Mouse (Mus musculus) testis, postnatal 10 days (tissue): ENCODE measurements at regions not wholly inside any gene's neighbourhood (a gene's known extent, or its start where the extent isn't known, plus 50 kb on each side); places are given as distances from the start of the nearest gene placed in this dataset.
A peak's percentile ranks its signal among the peaks of the same experiment; 100 is the strongest.

Source experiments
- DNase-seq: peaks from one replicate; pipeline ENCODE4 v3.0.0; 2021; ENCODE audit warnings: low spot score

DNA sequence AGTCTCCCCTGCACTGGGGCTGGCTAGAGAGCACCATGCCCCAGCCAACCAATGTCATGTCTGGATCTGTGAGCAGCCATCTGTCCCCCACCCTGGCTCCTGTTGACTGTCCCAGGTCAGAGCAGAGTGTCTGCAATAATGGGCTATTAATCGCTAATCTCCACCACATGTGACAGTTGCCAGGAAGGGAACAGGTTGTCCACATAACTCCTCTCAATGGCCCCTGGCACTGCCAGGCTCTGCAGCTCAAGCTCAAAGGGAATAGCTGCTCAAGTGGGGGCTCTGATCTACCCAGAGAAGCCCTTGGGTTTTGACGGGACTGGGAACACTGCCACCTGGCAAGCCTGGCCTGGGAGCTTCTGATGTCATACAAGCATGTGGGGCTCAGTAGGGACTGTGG is 231.4 kb downstream of the Cryba4 start:
- DNase-seq: no peak

DNA sequence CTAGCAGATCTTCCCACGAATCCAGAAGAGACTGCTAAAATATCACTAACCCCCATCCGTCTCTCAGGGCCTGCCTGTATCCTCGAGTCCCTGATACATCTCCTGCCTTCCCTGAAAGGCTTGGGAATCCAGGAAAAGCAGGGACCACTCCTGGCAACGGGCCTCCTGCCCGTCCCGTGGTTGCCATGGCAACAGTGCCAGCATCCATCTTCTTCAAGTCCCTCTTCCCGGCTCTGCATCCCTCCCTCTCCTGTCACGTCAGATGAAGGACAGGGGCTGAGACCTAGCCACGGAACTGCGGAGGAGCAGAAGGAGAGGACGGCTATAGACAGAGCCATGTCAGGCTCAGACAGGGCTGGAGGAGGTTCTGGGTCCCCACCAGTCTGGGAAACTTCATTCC is 222.4 kb downstream of the Cryba4 start:
- no peak for DNase-seq

DNA sequence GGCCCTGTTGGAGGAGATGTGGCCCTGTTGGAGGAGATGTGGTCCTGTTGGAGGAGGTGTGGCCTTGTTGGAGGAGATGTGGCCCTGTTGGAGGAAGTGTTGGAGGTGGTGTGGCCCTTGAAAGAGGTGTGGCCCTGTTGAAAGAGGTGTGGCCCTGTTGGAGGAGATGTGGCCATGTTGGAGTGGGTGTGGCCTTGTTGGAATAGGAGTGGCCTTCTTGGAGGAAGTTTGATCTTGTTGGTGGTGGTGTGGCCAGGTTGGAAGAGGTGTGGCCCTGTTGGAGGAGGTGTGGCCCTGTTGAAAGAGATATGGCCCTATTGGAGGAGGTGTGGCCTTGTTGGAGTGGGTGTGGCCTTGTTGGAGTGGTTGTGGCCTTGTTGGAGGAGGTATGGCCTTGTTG is 220.3 kb downstream of the Cryba4 start:
- DNase-seq: no peak

DNA sequence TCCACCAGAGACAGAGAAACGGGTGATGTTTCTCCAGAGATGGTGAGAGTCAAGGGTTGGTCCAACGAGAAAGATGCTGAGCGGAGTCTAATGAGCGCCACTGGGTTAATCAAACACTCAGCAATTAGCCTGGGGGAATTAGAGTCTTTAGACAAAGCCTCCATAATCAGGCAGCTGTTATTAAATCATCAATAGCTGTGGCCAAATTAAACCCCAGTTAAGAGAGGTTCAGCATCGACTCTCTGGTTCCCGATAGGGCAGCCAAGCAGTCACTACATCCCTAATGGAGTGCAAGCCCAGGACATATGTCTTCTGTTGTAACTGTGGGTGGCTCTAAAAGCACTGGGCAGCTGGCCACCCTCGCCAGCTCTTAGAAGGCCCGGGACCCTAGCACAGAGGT is 216.9 kb downstream of the Cryba4 start:
- no peak for DNase-seq

DNA sequence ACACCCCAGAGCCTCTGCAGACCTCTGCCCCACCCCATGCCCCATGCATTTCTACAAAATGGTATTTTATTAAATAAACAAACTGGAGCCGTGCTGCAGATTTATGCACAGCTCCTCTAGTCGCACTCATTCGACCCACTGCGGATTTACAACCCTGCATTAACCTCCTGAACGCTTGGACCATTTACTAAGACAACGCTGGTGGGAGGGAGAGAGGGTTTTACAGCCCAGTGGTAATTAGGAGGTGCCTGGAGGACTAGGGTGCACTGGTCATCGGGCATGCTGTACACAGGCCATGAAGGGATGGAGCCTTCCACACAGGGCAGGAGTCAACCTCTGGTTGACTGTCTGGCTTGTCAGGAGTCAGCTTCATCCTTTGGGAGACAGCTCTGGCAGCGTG is 215.2 kb downstream of the Cryba4 start:
- DNase-seq: no peak

DNA sequence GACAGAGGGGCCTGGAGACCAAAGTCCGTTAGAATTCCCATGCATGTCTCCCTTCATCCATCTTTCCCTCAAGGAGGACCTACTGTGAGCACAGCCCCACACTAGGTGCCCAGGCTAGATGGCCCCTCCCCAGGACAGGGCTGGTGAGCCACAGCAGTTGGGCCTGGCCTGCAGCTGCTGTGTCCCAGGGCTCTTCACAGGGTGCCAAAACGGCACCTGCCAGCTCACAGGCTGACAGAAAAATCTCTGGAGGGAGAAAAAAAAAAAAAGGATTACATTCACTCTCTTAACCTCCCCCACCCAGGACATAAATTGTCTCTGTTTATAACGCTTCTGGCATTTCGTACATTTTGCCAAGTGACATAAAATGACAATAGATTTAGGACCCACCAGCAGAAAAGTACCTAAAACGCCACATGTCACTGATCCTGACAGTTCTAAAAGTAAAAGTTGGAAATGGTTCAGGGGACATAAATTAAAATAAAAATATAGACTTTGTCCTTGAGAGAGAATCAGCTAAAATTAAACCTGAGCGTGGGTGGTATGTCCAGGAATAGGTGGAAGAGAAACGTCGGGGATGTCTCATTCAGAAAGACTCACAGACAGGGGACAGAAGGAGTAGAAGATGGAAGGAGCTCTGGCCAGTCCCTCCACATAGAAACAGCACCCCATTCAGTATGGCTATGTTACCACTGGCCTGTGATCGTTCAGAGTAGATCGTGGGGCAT is 212.5 kb downstream of the Cryba4 start:
- DNase-seq: no peak

DNA sequence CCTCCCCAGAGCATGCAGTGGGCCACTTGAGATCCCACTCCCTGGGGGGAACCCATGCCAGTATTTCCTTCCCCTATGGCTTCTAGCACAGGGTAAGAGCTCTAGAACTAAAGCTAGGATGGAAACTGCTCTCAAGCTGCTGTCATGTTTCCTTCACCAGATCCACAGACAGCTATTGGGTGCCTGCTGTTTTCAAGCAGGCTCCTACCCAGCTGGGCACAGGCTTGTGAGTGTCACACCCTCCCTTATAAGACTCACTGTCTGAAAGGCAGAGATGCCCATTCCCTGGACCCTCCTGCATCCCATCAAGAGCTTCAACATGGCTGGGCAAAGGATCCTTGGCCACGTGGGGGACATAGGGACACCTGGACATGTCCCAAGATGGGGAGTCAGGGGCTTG is 211.6 kb downstream of the Cryba4 start:
- no peak for DNase-seq

DNA sequence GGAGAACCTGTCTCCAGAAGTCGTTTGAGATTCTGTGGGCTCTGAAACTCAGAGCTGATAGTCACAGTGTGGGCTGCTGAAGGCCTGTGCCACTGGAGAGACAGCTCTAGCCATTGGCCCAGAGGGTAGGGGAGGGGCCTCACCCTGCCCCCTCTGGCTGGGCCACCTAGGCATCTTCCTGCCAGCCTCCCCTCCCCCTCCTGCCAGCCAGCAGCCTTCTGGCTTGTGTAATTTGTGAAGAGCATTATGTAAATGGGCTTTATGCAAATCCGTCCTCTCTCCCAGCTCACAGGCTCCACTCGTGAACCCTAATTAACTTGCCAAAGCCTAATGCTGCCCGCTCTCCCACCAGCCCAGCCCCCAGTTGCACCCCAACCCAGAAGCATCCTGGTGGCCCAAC is 211.0 kb downstream of the Cryba4 start:
- no peak for DNase-seq

DNA sequence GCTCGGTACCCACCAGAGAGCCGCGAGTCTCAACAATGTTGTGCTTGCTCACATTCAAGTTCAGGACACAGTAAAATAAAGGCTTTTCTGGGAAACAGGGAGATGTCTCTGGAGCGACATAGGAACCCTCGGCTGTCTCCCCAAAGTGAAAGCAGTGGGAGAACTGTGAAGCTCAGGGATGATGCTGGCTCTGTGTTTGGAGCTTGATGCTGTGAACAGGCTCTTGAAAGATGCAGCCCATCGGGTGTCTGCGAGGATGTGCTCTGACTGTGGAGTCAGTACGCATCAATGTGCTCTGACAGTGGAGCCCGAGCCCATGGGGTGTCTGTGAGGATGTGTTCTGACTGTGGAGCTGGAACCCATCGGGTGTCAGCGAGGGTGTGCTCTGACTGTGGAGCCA is 210.1 kb downstream of the Cryba4 start:
- no peak for DNase-seq

DNA sequence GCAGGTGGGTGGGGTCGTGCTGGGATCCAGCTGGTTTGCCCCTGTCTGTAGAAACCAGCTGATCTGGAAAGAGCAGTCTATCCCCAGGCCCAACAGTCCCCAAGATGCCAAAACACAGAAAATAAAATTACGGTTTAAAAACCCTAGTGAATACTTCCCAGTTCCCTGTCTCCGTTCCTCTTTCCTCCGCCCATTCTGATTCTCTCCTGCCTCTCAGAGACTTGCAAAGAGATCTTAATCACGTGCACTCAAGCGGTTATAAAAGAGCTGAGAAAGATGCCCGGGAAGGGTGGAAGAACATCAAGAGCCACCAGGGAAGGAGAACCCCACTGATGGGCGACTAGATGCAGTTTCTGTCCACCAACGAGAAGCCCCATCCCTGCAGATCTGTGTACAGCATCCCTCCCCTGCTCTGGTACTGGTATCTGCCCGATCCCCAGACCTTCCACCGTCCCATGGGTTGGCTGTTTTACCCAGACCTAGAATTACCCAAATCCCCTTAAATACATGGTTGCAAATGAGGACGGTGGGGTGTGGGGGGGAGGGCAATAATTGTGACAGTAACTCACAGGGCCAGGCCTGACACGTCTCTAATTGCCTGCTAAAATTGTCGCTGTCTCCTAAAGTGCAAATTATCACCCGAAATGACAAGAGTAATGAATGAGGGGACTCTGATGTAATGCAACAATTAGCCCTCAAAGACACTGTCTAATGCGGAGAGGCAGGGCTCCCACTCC is 202.1 kb downstream of the Cryba4 start:
- DNase-seq: no peak

DNA sequence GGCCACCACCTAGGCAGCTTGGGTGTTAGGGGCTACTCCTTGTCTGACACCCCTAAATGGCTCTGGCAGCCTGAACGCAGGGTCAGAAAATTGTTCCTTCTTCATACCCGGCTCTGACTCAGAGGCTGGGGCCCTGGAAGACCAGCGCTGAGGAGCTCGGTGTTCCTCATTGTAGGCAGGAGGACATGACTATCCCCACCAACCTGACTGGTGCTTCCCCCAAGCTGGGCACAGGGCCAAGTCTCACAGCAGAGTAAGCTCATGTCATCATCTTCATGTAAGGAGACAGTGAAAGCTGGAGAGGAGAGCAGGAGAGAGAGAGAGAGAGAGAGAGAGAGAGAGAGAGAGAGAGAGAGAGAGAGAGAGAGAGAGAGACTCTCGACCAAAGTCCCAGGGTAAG is 201.4 kb downstream of the Cryba4 start:
- peak; percentile 55 for DNase-seq

DNA sequence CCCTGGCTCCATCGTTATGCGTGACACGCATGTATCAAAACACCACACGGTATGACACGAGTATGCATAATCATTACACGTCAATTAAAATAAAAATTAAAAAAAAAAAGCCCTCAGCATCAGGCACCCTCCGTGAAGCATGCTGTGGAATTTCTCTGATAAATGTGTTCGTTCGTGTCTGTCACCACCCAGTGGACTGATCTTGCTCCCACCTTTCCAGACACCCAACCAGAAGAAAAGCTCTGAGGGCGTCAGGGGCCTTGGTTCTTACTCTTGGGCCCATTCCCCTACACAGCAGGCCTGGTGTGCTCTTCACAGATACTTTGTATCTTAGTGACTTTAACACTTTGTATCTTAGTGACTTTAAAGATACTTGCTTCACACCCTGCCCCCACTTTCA is 200.5 kb downstream of the Cryba4 start:
- DNase-seq: no peak

DNA sequence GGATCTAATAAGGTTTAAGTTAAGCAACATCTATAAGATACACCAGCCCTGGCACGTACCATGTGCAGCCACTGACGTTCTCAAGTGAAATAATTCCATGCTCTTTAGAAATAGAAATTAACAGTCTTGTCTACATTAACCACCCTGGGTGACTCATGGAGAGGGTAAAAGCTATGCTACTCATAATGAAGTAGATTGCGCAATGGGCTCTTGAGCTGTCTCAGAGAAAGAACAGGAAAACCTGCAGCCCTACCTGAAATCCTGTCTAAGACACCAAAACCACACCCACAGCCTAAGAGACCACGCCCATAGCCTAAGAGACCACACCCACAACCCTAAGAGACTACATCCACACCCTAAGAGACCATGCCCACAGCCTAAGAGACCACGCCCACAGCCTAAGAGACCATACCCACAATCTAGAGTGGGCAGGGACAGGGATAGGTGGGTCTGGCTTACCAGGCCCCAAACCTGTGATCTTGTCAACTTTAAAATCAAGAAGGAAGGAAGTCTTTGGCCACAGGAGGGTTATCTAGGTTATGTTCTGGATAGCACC is 198.6 kb downstream of the Cryba4 start:
- DNase-seq: no peak

DNA sequence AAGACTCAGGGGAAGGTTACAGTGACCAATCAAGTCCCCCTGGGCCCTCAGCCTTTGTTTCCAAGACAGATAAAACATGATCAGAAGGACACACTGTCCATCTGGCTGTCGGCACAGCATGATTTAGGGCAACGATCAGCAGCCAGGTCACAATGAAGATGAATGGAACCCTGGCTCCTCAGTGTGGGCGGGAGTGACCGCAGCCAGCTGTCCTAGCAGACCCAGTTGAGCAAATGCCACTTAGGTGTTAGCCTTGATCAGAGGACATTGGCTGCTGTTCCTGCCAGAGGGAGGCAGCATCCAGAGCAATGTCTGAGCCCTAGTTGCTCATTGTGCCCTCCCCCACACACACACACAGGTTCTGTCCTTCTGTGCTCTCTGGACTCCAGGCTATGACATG is 197.3 kb downstream of the Cryba4 start:
- no peak for DNase-seq

DNA sequence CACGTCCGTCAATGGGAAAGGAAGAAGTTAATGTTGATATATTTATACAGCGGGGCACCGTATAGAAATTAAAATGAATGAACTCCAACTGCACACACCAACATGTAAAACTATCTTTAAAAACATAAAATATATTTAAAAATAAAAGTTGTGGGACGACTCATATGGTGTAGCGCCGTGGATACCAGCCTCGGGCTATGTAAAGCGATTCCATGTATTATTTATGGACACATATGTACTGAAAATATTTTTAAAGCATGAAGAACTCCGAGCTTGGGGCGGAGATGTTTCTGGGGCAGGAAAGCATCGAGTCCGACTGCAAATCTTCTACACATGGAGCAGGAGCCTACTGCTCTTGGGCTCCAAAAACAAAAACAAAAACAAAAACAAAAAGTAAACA is 182.4 kb downstream of the Cryba4 start:
- no peak for DNase-seq

DNA sequence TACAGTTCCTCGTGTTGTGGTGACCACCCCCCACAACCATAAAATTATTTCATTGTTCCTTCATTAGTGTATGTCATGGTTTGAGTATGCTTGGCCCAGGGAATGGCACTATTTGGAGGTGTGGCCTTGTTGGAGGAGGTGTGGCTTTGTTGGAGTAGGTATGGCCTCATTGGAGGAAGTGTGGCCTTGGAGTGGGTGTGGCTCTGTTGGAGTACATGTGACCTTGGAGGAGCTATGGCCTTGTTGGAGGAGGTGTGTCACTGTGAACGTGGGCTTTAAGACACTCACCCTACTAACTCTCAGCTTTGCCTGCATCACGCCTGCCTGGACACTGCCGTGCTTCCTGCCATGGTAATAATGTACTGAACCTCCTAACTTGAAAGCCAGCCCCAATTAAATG is 179.9 kb downstream of the Cryba4 start:
- DNase-seq: no peak

DNA sequence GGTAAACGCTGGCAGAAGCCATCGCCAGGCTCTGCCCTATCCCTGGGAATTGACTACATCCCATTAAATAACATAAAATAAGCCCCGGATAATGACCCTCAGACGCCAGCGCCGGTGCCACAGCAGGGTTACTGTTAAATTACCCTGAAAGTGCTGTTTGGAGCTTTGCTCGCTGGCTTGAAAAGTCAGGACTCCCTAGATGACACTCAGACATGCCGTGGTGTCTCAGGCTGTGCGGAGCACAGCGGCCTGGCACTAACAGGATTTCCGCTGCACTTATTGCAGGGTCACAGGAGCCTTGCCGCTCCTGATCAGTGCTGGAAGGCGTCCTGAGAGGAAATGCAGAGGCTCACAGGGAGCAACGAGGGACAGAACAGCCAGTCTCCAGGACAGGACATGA is 175.2 kb downstream of the Cryba4 start:
- DNase-seq: no peak

DNA sequence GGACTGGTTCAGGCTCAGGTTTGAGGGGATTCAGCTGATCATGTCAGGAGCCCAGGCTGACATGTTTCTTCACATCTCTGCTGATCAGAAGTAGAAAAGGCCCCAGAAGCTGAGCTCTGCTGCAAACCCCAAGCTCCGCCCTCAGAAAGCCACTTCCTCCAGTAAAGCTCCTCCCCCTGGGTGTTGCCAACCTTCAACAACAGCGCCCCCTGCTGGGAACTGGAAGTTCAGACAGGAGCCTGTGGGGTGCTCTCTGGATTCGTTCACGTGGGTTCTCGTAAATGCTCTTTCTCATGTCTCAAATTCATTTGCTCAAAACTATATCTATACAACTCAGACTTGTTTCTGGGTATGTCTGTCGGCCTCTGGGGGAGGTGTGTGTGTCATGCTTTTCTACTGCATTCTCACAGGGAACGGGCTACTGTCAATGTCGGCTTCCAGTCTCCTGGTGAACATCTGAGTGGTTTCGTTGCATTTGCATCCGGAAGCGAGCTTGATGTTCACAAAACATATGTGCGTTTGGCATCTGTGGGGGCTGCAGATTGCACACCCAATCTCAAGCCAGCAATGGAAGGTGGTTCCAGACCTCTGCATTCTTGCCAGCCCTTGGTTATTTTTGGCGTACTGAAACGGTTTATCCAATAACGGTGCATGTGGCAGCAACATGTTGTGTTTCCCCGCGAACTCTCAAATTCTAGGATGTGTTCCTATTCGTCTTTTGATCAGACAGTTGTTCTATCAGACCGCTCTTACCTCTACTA is 174.3 kb downstream of the Cryba4 start:
- peak; percentile 77 for DNase-seq

DNA sequence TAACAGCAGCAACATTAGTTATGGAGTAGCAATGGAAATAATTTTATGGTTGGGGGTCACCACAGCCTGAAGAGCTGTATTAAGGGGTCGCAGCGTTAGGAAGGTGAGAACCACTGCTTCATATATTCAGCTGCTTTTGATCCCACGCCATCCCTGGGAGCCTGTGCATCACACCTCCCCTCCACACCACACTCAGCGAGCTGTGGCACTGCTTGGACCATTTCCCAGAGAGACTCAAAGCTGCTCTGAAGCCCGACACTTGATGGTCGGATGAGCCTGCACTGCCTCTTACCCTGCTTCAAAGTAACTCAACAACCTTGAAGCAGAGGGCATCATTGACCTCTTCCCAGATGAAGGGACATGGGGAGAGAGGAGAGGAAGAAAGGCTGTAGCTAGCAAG is 171.3 kb downstream of the Cryba4 start:
- no peak for DNase-seq

DNA sequence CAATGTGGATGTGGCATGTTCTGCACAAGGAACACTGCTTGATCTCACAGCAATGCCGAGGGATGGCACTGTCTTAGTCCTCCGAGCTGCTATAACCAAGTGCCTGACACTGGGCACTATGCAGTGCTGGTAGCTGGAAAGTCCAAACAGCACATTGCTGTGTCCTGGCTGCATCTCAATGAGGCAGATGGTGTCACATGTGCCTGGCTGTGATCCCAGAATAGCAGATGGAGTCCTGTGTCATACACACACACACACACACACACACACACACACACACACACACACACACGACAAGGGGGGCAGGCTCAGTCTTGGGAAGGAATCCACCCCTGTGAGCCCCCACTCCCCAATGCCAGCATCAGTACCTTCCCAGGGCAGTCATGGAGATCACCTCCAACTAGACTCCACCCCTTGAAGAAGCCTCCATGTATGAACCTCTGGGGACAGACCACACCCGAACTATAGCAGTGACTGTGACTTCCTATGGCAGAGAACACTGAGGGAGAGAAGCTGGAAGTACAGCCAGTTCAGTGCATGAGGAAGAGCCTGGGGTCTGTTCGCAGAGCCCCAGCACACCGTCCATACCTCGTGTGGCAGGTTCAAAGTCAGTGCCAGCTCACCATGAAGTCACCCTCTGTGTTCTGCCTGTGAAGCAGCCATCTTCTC is 160.3 kb downstream of the Cryba4 start:
- DNase-seq: no peak

DNA sequence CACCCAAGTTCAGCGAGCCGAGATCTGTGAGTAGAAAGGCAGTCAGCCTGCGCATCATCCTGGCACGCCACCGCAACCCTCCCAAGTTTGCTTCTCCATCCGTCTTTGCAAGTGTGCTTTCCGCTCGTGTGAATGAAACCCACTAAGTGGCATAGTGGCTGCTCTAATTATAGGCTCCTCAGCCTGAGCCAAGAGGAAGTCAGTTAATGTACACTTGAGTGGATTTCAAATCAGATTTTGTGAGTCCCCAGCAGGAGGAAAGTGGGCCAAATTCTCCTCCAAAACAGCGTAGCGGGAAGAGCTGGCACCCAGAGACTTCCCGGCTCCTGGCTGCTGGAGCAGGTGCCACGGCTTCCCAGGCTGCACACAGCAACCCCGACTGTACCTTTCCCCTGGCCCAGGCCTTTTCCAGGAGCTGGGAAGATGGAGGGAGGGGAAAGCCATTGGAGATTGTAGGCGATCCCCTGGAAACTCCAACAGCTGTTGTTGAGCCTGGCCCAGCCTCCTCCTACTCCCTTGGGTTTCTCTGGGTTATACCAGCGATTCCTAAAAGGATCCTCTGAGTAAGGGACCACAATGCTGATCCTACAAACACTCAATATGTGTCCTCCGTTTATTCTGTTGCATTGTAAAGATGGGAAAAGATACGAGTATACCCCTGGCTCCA is 158.3 kb downstream of the Cryba4 start:
- DNase-seq: no peak
